Mouse (Mus musculus) heart, postnatal 25 days (tissue): ENCODE data around the gene Prrt1. TPM values are rescaled to one million over a fixed set of nuclear protein-coding genes. Genes with fewer than 3 reads are reported as not detected.

ENCODE experiments used
- DNase-seq: peaks from one replicate; pipeline ENCODE4 v3.0.0; 2022; ENCODE audit warnings: low spot score
- intact Hi-C: fragments of 180-260 bp; cut with DNase I; formaldehyde crosslinking; loops from one replicate; pipeline ENCODE4 v1.15.1; 2025
- total RNA-seq, 2 experiments: library from RNA; stranded (reverse); gene quantifications; 2 replicates each; pipeline ENCODE4 v1.2.3; 2021

The Prrt1 gene
- total RNA-seq, 2 experiments from 2014 or later: 1.1 to 1.9 TPM

GRCm38 (mm10) chr17:34660259-34660820 lies 31.0 kb downstream of the Prrt1 start:
- peak; percentile 59 for DNase-seq
- intact Hi-C loops: loop anchor here (2.0 kb wide), 1 partner anchor 20 kb away; no protein-coding TSS in a partner anchor

GRCm38 (mm10) chr17:34661121-34661591 lies 31.8 kb downstream of the Prrt1 start:
- intact Hi-C loops: loop anchor here (2.0 kb wide), 1 partner anchor 20 kb away; no protein-coding TSS in a partner anchor
- DNase-seq: peak; percentile 74

- intact Hi-C loops: no loop called here
Observed at GRCm38 (mm10) chr17:34662468-34662867, 33.1 kb downstream of the Prrt1 start.

GRCm38 (mm10) chr17:34662978-34663377 lies 33.6 kb downstream of the Prrt1 start:
- intact Hi-C loops: no loop called here
- DNase-seq: no peak

More at GRCm38 (mm10) chr17:34662468-34662867, 33.1 kb downstream of the Prrt1 start:
- peak; percentile 29 for DNase-seq

DNA sequence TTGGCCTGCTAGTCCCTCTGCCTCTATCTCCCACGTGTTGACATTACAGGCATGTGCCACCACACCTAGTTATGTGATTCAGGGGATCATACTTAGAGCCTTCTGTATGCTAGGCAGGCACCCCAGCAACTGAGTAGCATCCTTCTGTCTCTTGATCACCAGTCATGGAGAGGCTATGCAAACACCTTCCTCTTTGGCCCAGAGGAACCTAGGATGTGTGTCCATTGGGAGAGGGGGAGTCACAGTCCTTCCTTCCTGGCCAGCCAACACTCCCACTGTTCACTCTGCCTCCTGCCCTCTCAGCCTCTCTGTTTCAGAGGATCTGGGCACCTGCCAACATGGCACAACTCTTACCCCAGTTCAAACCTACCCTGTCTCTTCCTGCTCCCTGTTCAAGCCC lies 34.2 kb downstream of the Prrt1 start:
- intact Hi-C loops: no loop called here
- DNase-seq: no peak

GRCm38 (mm10) chr17:34664472-34664871 lies 35.1 kb downstream of the Prrt1 start:
- intact Hi-C loops: no loop called here
- DNase-seq: no peak

- intact Hi-C loops: no loop called here
- no peak for DNase-seq
Observed at GRCm38 (mm10) chr17:34670235-34670634, 40.9 kb downstream of the Prrt1 start, which contains the start of gene Tnxb. Gene Tnxb (plus strand): TSS chr17:34670535.

GRCm38 (mm10) chr17:34671151-34672066 lies 42.1 kb downstream of the Prrt1 start:
- DNase-seq: no peak
- intact Hi-C loops: no loop called here

DNA sequence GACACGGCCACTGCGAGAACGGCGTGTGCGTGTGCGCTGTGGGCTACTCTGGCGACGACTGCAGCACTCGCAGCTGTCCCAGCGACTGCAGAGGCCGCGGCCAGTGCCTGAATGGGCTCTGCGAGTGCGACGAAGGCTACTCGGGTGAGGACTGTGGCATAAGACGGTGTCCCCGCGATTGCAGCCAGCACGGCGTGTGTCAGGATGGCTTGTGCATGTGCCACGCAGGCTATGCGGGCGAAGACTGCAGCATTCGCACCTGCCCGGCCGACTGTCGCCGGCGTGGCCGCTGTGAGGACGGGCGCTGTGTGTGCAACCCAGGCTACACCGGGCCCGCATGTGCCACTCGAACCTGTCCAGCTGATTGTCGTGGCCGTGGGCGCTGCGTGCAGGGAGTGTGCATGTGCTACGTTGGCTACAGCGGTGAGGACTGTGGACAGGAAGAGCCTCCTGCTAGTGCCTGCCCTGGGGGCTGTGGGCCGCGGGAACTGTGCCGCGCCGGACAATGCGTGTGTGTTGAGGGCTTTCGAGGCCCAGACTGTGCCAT lies 43.0 kb downstream of the Prrt1 start:
- intact Hi-C loops: no loop called here
- no peak for DNase-seq

GRCm38 (mm10) chr17:34673139-34673538 lies 43.8 kb downstream of the Prrt1 start:
- intact Hi-C loops: no loop called here
- DNase-seq: no peak

GRCm38 (mm10) chr17:34674524-34675204 lies 45.3 kb downstream of the Prrt1 start:
- intact Hi-C loops: no loop called here
- no peak for DNase-seq

GRCm38 (mm10) chr17:34675205-34676092 lies 46.1 kb downstream of the Prrt1 start:
- intact Hi-C loops: no loop called here
- DNase-seq: no peak

DNA sequence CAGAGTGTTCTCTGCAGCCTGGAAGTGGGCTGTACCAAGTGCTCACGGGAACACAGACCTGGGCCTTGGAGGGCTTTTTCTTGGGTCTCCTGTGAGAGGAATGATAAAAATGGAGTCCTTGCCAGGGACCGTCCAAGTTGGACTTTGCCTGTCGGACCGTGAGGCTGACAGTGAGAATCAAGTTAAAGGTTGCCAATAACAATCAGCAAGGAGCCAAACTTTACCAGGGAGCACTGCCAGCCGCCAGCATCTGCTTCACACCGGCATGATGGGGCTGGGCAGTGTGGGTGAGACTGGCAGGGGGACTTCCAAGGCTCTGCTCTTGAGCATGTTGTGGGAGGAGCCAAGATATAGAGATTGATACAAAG lies 46.7 kb downstream of the Prrt1 start:
- intact Hi-C loops: no loop called here
- no peak for DNase-seq

- intact Hi-C loops: no loop called here
- no peak for DNase-seq
Observed at GRCm38 (mm10) chr17:34676671-34677070, 47.3 kb downstream of the Prrt1 start.

DNA sequence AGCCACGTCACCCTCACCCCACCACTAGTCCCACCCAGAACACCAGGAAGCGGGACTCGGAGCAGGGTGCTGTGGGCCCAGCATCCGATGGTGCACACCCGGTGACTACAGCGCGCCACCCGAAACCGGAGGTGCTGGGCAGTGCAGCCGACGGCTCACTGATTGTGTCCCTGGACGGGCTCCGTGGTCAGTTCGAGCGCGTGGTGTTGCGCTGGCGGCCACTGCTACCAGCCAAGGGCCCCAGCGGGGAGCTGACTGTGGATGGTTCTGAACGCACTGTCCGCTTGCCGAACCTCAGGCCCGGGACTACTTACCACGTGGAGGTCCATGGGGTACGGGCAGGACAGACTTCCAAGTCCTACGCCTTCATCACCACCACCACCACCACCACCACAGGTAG lies 50.9 kb downstream of the Prrt1 start:
- no peak for DNase-seq
- intact Hi-C loops: loop anchor here (2.0 kb wide), 1 partner anchor 19 kb away; no protein-coding TSS in a partner anchor

DNA sequence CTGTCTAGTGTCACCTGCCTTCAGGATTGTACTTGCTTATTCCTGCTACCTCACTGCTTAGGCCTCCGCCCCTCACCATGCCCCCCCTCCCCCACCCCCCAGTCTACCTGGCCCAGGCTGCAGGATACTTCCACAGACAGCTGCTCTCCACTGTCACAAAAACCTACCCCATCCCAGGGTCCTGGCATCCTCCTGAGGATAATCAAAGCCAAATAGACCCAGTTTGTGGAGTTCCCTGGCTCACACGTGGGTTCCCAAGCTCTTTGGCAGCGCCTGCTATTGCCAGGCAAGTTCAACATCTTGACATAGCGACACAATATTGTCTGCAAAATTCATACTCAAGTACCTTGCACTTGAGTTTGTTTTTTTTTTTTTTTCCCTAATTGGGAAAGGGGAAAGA lies 51.3 kb downstream of the Prrt1 start:
- no peak for DNase-seq
- intact Hi-C loops: loop anchor here (2.0 kb wide), 1 partner anchor 20 kb away; no protein-coding TSS in a partner anchor

GRCm38 (mm10) chr17:34681132-34681571 lies 51.8 kb downstream of the Prrt1 start:
- DNase-seq: no peak
- intact Hi-C loops: loop anchor here (2.0 kb wide), 1 partner anchor 20 kb away; no protein-coding TSS in a partner anchor

GRCm38 (mm10) chr17:34681881-34682536 lies 52.7 kb downstream of the Prrt1 start:
- intact Hi-C loops: loop anchor here (2.0 kb wide), 1 partner anchor 21 kb away; no protein-coding TSS in a partner anchor

More at GRCm38 (mm10) chr17:34681881-34682536, 52.7 kb downstream of the Prrt1 start:
- DNase-seq: no peak
